Mouse (Mus musculus) limb, embryonic 13.5 days (tissue): ENCODE measurements around the gene Opalin. TPM values are rescaled to one million over a fixed set of nuclear protein-coding genes. Genes with fewer than 3 reads are reported as not detected.

Experiments
- ATAC-seq: fragments of 200-750 bp; cut with Nextera tagmentation; 2 replicates; pipeline ENCODE4 v1.8.0; 2017; ENCODE audit warnings: low read depth, moderate number of reproducible peaks, moderate TSS enrichment; ENCODE audit not compliant: low FRiP score
- H3K27ac ChIP-seq: fragments of 300-500 bp; sonication (generic); 2 replicates; pipeline ENCODE4 v1.5.1; 2015; ENCODE audit warnings: inconsistent platforms, mild to moderate bottlenecking, moderate library complexity
- H3K27me3 ChIP-seq: fragments of 300-500 bp; sonication (generic); 2 replicates; pipeline ENCODE4 v1.6.1; 2015; ENCODE audit warnings: mild to moderate bottlenecking, inconsistent platforms
- H3K36me3 ChIP-seq: fragments of 300-500 bp; sonication (generic); 2 replicates; pipeline ENCODE4 v1.6.1; 2015; ENCODE audit warnings: inconsistent platforms, mild to moderate bottlenecking, moderate library complexity
- H3K4me1 ChIP-seq: fragments of 300-500 bp; sonication (generic); 2 replicates; pipeline ENCODE4 v1.6.1; 2015; ENCODE audit warnings: inconsistent platforms
- H3K4me2 ChIP-seq: fragments of 300-500 bp; sonication (generic); replicated peaks from 2 replicates; pipeline ENCODE4 v1.6.1; 2015; ENCODE audit warnings: inconsistent platforms, mild to moderate bottlenecking, moderate library complexity
- H3K4me3 ChIP-seq: fragments of 300-500 bp; sonication (generic); 2 replicates; pipeline ENCODE4 v1.5.1; 2015; ENCODE audit warnings: moderate library complexity, mild to moderate bottlenecking, inconsistent platforms
- H3K9ac ChIP-seq: fragments of 300-500 bp; sonication (generic); 2 replicates; pipeline ENCODE4 v1.6.1; 2015; ENCODE audit warnings: mild to moderate bottlenecking, inconsistent platforms
- H3K9me3 ChIP-seq: fragments of 300-500 bp; sonication (generic); 2 replicates; pipeline ENCODE4 v1.6.1; 2016; ENCODE audit warnings: inconsistent platforms
- WGBS: fragments of 180-500 bp; shearing (Covaris S2); methylation state at CpG from one replicate; pipeline ENCODE4 v1.1.7; 2015; 5-methylcytosine and 5-hydroxymethylcytosine counted together
- polyA plus RNA-seq: library from polyadenylated mRNA; unstranded; fragments of >200 nt; fragmentation: Nextera tagmentation; extraction: Ambion mirVana; gene quantifications from 2 replicates; pipeline ENCODE4 v1.2.1, GENCODE M21; 2015

Opalin gene
- polyA plus RNA-seq, 1 experiment from 2014 or later = not detected

DNA sequence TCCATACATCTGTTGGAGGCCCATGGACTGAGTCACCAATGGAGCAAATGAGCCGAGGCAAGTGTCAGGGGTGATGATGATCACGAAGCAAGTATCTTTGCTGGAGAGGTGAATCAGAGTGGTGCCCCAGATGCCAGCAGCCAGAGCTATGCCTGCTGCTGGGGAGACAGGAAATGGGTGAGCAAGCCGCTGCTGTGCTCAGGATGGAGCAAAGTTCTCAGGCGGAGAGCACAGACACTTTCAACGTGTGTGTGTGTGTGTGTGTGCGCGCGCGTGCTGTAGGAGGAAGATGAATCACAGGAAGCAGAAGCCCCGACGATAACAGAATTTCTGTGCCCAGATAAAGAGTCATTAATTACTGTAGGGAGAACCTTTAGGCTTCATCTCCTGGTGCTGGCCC is 45.9 kb downstream of the Opalin start:
- ATAC-seq = no peak
- H3K9ac ChIP-seq = no peak overlapping the region
- no peak overlapping the region for H3K27ac ChIP-seq
- no peak overlapping the region for H3K4me3 ChIP-seq
- H3K4me1 ChIP-seq = peaks cover 6% of the 10 kb centered on the region; the same call in 1 of the 2 replicates
- H3K4me2 ChIP-seq = no peak overlapping the region
- H3K27me3 ChIP-seq = peaks cover 8% of the 10 kb centered on the region; the same call in 1 of the 2 replicates
- H3K9me3 ChIP-seq = no peaks in the 10 kb centered on the region
- no peaks in the 10 kb centered on the region for H3K36me3 ChIP-seq
- 77% methylated on average over 11 of the region's 11 CpGs for WGBS

DNA sequence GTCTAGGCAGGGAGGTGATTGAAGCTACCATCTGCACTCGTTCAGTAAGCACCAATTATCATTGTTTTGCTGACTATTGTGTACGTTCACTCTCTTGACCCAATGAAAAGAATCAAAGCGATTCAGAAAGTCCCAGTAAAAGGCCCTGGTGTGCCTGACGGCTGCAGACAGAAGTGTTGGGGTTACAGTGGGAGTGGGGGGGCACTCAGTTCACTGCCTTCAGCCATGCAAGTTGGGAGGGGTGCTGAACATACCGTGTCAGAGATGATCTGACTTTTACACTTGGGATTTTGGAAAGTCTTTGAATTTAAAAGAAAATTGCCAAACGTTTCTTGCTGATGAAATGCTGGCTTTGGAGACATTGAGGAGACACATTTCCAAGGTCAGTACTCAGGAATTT is 46.8 kb downstream of the Opalin start:
- H3K27ac ChIP-seq = no peak overlapping the region
- H3K9ac ChIP-seq = no peak overlapping the region
- H3K36me3 ChIP-seq = no peaks in the 10 kb centered on the region
- no peak for ATAC-seq
- peaks cover 4% of the 10 kb centered on the region; the same call in 1 of the 2 replicates for H3K27me3 ChIP-seq
- H3K4me2 ChIP-seq = no peak overlapping the region
- H3K9me3 ChIP-seq = no peaks in the 10 kb centered on the region
- no peak overlapping the region for H3K4me3 ChIP-seq
- WGBS = 70% methylated on average over 6 of the region's 6 CpGs
- peaks cover 6% of the 10 kb centered on the region; the same call in 1 of the 2 replicates for H3K4me1 ChIP-seq

DNA sequence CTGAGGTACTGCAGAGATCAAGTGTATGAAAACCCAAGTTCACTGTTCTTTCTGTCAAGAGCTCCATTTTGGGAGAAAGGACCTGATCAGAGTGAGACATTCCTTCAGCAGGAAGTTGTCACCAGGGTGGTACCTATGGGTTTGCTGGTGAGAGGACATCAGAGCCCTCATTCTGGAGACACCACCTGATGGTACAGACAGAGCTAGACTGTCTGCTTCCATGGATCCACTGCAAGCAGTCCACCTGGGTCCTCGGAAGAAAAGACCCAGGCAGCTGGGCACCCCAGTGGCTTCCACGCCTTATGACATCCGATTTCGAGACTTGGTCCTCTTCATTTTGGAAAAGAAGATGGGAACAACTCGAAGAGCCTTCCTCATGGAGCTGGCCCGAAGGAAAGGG is 47.7 kb downstream of the Opalin start, which contains the start of gene Dntt:
Dntt (plus strand) TSS at position 57 of the 400 bp plus-strand sequence.
- 84% methylated on average over 6 of the region's 6 CpGs for WGBS
- Histone ChIP-seq H3K36me3 (no peaks in the 10 kb centered on the region), H3K27ac (no peak within 1 kb of the TSS), H3K9ac (no peak within 1 kb of the TSS), H3K4me2 (no peak within 1 kb of the TSS), H3K9me3 (no peaks in the 10 kb centered on the region), H3K4me1 (peaks cover 5% of the 10 kb centered on the region; the same call in 1 of the 2 replicates), H3K4me3 (no peak within 1 kb of the TSS), H3K27me3 (peaks cover 4% of the 10 kb centered on the region; the same call in 1 of the 2 replicates)
- ATAC-seq = no peak

DNA sequence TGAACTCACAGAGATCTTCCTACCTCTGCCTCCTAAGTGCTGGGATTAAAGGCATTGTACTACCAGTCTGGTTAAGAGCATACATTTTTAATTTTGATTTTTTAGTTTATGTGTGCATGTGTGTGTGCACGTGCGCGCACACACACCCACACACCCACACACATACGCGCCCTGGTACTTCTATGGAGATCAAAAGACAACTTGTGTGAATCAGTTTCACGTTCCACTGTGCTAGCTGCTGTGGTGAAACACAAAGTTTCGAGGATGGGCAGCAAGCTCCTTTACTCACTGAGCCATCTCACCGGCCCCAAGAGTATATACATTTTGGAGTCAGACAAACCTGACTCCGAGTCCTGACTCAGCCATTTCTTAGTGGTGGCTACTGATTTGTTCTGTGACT is 49.3 kb downstream of the Opalin start:
- H3K27me3 ChIP-seq = no peaks in the 10 kb centered on the region
- H3K4me3 ChIP-seq = no peak overlapping the region
- H3K27ac ChIP-seq = no peak overlapping the region
- H3K4me1 ChIP-seq = no peaks in the 10 kb centered on the region
- no peak overlapping the region for H3K4me2 ChIP-seq
- WGBS = 94% methylated on average over 9 of the region's 9 CpGs
- H3K9me3 ChIP-seq = no peaks in the 10 kb centered on the region
- H3K36me3 ChIP-seq = no peaks in the 10 kb centered on the region
- ATAC-seq = no peak
- H3K9ac ChIP-seq = no peak overlapping the region

DNA sequence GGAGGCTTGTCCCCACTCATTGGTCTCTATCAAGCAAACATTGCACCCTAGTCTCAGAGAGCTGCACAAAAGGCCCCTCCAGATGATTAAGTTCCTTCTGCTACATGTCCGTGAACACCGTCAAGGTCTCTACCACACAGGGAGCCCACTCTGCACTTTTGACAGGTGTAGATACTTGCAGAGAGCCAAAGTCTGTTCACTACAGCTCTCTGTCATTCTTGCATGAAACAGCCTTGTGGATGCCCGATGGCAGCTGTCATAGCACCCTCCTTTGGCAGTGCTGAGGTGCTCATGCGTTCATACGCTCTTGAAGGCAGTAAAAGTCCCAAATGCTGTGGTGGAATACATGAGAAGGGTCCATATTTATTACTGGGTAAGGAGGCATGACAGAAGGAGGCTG is 49.9 kb downstream of the Opalin start:
- no peak for ATAC-seq
- Histone ChIP-seq H3K36me3 (no peaks in the 10 kb centered on the region), H3K9me3 (no peaks in the 10 kb centered on the region), H3K4me2 (no peak overlapping the region), H3K4me3 (no peak overlapping the region), H3K27me3 (no peaks in the 10 kb centered on the region), H3K4me1 (no peaks in the 10 kb centered on the region), H3K9ac (no peak overlapping the region), H3K27ac (no peak overlapping the region)
- 87% methylated on average over 5 of the region's 5 CpGs for WGBS

DNA sequence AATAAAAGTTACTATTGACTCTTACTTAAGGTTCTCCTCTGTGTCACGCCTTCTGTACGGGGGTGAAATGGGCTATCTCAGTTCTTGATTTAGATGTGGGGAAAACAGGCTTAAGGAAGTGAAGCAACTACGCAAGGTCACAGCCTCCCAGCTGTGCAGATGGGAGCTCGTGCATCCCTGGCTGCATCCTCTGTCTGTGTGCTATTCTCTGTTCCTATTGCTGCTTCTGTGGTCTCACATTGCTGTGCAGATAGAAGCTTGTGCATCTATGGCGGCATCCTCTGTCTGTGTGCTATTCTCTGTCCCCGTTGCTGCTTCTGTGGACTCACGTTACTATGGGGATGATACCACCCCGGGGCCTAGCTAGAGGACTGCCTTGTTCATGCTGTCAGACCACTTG is 50.4 kb downstream of the Opalin start:
- Histone ChIP-seq H3K9ac (no peak overlapping the region), H3K4me3 (no peak overlapping the region), H3K27me3 (no peaks in the 10 kb centered on the region), H3K36me3 (no peaks in the 10 kb centered on the region), H3K9me3 (no peaks in the 10 kb centered on the region), H3K27ac (no peak overlapping the region), H3K4me1 (no peaks in the 10 kb centered on the region), H3K4me2 (no peak overlapping the region)
- WGBS = 91% methylated on average over 8 of the region's 8 CpGs
- no peak for ATAC-seq

DNA sequence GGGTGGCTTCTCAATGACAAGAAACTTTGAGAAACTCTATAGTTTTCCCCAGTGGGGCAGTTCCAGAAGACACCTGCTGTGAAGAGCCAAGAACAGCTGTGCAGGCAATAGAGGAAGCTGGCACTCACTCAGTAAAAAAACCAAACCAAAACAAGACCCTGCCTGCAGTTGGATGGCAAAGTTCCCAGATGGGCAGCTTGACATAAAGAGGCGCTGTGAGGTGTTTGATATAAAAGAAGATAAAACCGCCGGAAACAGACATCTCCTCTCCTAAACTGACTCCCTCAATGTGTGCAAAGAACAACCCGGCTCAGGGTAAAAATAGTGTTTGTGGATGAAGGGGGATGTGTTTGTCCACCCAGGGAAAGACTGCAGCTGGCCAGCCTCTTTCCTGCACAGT is 54.7 kb downstream of the Opalin start:
- no peak for ATAC-seq
- 82% methylated on average over 4 of the region's 4 CpGs for WGBS
- Histone ChIP-seq H3K27me3 (peaks cover 8% of the 10 kb centered on the region; the same call in 1 of the 2 replicates), H3K9ac (no peak overlapping the region), H3K9me3 (no peaks in the 10 kb centered on the region), H3K36me3 (no peaks in the 10 kb centered on the region), H3K4me1 (no peaks in the 10 kb centered on the region), H3K4me3 (no peak overlapping the region), H3K4me2 (no peak overlapping the region), H3K27ac (no peak overlapping the region)

DNA sequence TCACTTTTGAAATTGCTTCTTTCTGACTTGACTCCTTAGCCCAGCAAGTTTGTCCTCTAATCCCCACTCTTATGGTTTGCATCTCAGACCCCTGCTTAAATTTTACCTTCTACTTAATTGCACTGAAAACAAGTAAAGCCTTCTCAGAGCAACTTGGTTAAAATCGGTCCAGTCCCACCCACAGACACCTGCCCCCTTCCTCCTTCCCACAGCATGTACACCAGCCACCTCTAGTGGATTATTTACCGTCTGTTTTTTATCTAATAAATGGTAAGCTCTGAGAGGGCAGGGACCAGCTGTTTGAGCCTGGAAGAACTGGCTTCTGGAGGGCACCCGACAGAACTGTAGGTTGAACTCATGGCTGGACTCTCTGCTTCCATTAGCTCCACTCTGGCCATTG is 56.4 kb downstream of the Opalin start:
- H3K9me3 ChIP-seq = no peaks in the 10 kb centered on the region
- H3K4me2 ChIP-seq = no peak overlapping the region
- H3K27ac ChIP-seq = no peak overlapping the region
- ATAC-seq = no peak
- H3K9ac ChIP-seq = no peak overlapping the region
- peaks cover 4% of the 10 kb centered on the region; the same call in 1 of the 2 replicates for H3K4me1 ChIP-seq
- no peak overlapping the region for H3K4me3 ChIP-seq
- peaks cover 8% of the 10 kb centered on the region; the same call in 1 of the 2 replicates for H3K27me3 ChIP-seq
- H3K36me3 ChIP-seq = no peaks in the 10 kb centered on the region
- WGBS = 43% methylated on average over 3 of the region's 3 CpGs

DNA sequence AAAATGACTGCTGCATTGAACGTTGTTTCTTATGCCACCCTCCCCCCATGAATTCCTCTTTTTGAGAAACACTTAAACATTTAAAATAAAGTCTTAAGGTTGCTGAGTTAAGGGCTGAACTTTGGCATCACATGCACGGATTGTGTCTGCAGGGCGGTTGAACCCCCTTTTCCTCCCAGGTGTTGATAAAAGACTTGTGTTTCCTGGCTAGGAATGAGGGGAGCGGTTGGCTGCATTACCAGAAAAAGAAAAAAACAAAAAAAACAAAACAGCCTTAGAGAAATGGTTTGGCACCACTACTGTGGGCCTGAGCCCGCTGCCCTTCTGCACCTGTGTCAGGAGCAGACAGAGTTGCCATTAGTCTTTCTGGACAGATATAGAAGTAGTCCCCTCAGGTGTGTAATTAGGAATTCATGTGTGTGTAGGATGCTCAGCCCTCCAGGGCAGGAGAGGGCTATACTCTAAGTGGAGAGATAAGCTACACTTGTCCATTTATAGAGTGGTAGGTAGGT is 57.7 kb downstream of the Opalin start:
- no peak overlapping the region for H3K4me3 ChIP-seq
- H3K4me1 ChIP-seq = peaks cover 4% of the 10 kb centered on the region; the same call in 1 of the 2 replicates
- ATAC-seq = no peak
- peaks cover 15% of the 10 kb centered on the region; the same call in 1 of the 2 replicates for H3K27me3 ChIP-seq
- H3K36me3 ChIP-seq = no peaks in the 10 kb centered on the region
- 73% methylated on average over 5 of the region's 5 CpGs for WGBS
- no peaks in the 10 kb centered on the region for H3K9me3 ChIP-seq
- no peak overlapping the region for H3K27ac ChIP-seq
- no peak overlapping the region for H3K9ac ChIP-seq
- H3K4me2 ChIP-seq = no peak overlapping the region

DNA sequence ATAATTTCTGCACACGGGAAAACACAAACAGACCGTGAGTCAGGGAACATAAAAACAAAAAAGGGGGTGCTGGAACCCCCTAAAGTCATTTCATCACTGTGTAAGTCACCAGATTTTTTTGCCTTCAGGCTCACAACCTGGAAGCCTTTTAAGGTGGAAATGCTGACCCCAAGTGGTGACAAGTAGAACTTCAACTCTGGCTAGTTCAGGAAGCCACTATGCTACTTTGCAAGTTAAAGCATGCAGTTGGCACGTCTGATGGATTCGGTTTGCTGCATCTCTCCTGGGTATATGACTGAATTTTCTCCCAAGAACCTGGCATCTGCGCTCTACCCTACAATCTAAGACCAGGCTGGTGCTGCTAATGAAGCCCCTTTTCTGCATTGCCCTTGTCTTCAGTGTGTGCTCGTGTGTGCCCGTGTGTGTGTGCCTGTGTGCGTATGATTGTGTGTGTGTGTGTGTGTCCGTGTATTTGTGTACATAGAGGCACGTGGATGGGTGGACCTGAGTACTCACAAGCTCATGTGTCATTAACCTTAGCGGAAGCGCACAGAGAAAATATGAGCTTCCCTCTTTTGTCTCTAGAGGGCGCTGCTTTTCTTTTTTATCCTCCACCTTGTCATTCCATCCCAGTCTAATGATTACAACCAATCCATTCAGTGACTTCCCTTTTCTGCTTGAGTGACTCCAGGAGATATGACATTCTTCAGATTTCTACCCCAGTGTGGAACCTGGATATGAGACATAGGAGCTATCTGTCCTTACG is 60.8 kb downstream of the Opalin start:
- ATAC-seq = peak; percentile 19; the same call in 1 of the 2 replicates
- H3K4me3 ChIP-seq = peak overlapping the region; percentile 20; the same call in 1 of the 2 replicates
- H3K4me1 ChIP-seq = peaks cover 7% of the 10 kb centered on the region
- peaks cover 26% of the 10 kb centered on the region for H3K27me3 ChIP-seq
- no peaks in the 10 kb centered on the region for H3K9me3 ChIP-seq
- H3K36me3 ChIP-seq = no peaks in the 10 kb centered on the region
- WGBS = 19% methylated on average over 14 of the region's 14 CpGs
- no peak overlapping the region for H3K27ac ChIP-seq
- peak overlapping the region; percentile 59 for H3K4me2 ChIP-seq
- H3K9ac ChIP-seq = peak overlapping the region; percentile 31; the same call in 1 of the 2 replicates

DNA sequence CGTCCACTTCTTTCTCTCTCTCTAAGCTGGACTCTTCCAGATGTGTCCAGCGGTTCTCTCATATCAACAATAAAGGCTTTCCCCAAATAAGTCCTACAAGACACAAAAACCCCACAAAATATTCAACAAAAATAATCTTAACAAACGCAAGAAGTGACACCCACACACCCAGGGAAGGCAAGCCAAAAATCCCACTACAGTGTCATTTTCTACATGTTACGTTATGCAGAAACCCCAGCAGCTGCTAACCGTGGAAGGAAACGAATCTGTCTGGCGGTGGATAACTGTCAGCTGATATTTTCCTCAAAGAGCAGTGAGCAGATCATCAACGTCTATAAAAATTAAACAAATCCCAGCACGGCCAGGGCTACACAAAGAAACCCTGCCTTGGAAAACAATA is 62.9 kb downstream of the Opalin start:
- Histone ChIP-seq H3K9me3 (no peaks in the 10 kb centered on the region), H3K9ac (no peak overlapping the region), H3K27ac (no peak overlapping the region), H3K4me3 (no peak overlapping the region), H3K36me3 (no peaks in the 10 kb centered on the region), H3K4me2 (no peak overlapping the region), H3K27me3 (peaks cover 19% of the 10 kb centered on the region), H3K4me1 (peaks cover 7% of the 10 kb centered on the region)
- 22% methylated on average over 9 of the region's 9 CpGs for WGBS
- no peak for ATAC-seq

DNA sequence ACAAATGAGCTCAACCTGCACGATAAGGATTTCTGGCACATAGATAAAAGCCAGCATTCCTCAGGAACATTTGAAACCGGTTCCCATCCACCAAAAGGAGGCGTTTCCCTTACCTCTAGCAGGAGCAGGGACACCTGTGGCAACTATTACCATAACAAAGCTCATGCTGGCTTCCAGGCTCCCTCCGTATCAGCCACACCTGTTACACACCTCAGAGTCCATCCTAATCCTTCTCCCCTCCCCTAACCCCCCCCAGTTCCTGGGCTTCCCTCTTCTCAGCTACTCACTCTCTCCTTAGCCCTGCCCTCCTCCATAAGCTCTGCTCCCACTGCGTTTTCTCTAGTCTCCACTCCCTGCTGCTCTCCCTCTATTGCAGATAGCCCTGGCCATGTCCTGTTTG is 63.3 kb downstream of the Opalin start:
- Histone ChIP-seq H3K4me1 (peaks cover 7% of the 10 kb centered on the region), H3K9ac (no peak overlapping the region), H3K9me3 (no peaks in the 10 kb centered on the region), H3K36me3 (no peaks in the 10 kb centered on the region), H3K27me3 (peaks cover 19% of the 10 kb centered on the region), H3K4me3 (no peak overlapping the region), H3K4me2 (no peak overlapping the region), H3K27ac (no peak overlapping the region)
- 6% methylated on average over 5 of the region's 5 CpGs for WGBS
- ATAC-seq = no peak
